Mouse (Mus musculus) c-Kit-positive CD71-negative TER-119-negative erythroid progenitor cells, embryonic 14.5 days (primary cell): ENCODE results near the gene Mcf2l.

Source experiments
- DNase-seq: peaks from one replicate; pipeline ENCODE4 v3.0.0-alpha.2; 2013; ENCODE audit warnings: low read depth

The Mcf2l gene

GRCm38 (mm10) chr8:12912011-12912410 is 38.4 kb downstream of the Mcf2l start:
- no peak for DNase-seq

DNA sequence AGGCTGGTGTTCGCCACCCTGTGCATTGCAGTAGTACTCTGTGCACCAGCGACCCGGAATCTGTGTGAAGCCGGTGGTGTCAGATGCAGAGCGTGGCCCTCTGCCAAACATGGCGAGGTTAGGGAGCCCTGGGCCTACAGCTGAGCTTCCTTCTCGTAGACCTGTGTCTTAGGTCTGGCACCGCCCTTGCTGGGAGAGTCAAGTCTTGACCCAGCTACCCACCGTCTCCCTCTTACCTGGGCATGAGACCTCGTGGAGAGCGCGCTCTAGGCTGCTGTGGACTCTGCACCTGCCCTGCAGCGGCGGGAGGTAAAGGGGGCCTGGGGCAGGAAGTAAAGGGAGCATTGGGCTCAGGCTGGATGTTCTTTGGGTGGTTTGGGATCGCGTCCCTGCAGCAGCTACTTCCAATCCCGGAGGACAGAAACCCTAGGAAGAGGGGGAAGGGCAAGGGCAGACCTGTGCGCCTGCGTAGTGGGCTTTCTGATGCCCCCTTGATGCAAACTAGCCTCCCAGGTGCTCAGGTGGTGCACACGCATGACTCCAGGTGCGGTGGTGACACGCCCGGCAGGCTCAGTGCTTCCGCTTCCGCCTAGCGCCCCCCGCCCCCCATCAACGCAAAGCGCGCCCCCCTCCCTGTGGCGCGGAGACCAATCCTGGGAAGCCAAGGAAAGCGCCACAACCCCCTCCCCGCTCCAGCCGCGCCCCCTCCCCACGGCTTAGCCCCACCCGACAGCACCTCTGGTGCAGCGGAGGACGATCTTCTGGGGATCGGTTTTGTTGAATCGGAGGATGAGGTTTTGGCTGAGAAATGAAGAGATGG is 41.8 kb downstream of the Mcf2l start:
- no peak for DNase-seq

GRCm38 (mm10) chr8:12916156-12916900 is 42.7 kb downstream of the Mcf2l start:
- no peak for DNase-seq

DNA sequence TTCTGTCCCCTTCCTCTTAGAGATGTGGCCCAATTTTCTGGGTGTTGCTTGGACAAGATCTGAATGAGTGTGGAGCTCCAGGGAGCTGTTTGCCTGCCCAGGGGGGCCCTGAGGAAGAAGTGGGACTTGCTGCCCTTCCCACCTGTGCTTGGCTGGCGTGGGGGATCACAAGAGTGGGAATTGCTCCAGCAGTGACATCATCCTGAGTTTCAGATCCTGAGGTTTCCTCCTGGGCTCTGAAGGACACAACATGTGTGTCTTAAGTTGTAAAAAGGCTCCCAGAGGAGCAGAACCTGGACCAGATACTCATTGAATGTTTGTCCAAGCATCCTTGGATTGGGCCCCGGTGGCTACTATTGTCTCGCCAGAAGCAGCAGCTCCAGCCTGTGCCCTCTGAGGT is 43.4 kb downstream of the Mcf2l start:
- no peak for DNase-seq

DNA sequence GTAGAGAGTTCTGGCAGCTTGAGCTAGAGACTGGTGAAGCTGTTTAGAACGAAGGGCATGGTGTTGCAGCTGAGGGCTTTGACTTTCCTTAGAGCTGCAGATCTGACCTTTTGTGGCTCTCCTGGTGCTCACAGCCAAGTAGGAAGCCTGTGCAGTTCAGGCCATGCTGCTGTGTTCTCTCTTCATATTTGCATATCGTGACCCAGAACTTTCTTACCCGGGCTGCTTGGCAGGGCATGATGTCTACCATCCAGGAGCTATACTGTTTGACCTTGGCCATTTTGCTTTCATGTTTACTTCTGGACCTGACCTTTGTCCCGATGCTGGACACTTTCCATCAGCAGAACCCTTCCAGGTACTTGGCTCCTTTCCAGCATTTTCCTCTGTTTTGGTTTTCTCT is 44.2 kb downstream of the Mcf2l start:
- DNase-seq, result no peak

- DNase-seq, result no peak
These were observed 47.0 kb downstream of the Mcf2l start for GRCm38 (mm10) chr8:12920599-12920998.

DNA sequence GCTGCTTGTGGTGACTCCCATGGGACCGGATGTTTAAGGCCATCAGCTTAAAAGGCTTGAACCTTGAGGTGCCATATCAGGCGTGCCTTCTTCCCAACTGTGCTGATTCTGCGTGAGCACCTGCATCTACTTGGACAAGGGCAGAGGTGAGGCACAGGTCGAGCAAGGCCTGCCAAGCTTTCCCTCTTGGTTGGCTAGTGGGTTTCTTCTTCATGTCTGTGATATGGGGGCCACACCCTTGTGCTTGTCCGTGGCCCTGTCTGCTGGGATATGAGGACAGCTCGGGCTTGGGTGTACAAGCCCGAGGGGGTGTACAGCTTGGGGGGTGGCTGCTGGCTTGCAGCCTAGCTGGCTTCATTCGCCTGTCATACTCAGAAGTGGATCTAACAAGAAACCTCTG is 51.4 kb downstream of the Mcf2l start:
- no peak for DNase-seq

DNA sequence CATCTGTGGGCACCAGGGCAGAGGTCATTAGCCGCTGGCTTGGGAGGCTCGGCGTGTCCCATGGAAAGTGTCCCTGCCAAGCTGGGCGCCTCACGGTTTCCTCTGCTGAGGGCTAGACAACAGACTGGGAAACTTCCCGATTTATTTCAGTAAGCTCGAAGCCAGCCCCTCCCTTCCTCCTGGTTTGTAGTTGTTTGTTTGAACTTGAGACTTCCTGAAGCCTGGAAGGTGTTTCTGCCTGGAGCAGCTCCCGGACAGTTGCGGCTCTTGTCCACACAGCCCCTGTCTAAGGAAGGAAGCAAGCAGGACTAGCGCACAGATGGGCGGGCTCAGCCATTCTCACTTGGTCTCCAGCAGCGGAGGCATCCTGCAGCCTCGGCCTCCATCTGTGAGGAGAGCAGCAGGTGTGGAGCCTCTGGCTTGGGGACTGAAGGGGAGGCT is 52.4 kb downstream of the Mcf2l start:
- DNase-seq, result no peak

GRCm38 (mm10) chr8:12927204-12927983 is 53.8 kb downstream of the Mcf2l start:
- DNase-seq, result peak; percentile 35

DNA sequence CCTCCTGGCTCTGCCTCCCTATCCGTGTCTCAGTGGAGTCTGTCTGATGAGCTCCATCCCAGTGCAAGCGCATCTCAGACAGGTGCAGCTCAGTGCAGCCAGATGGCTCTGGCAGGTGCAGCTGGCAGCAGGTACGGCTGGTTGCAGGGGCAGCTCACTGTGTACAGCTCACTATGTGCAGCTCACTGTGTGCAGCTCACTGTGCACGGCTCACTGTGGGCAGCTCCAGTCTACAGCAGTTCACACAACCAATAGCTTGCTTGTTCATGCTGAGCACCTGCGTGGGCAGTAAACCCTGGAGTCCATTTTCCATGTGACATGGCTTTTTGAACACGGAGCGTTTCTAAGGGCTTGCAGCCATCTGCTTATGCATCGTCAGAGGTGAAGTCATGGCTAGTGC is 54.4 kb downstream of the Mcf2l start:
- DNase-seq, result no peak

GRCm38 (mm10) chr8:12928931-12929330 is 55.3 kb downstream of the Mcf2l start:
- no peak for DNase-seq

DNA sequence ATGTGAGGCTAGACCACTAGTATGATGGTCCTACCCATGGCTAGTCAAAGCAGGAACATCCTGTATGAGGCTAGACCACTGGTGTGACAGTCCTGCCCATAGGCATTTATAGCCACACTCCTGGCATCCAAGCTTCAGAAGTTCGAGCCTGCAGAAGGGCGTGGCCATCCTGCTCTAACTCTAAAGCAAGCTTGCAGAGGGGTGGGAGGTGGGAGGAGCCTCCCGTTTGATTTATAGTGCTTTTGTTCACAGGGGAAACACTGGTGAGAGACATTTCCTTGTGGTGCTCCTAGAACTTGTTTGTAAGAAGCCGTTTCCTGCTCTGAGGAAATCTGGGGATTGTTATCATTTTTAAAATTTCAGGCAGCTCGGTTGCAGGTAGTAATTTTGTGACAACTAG is 56.7 kb downstream of the Mcf2l start:
- DNase-seq, result no peak

GRCm38 (mm10) chr8:12931426-12931825 is 57.8 kb downstream of the Mcf2l start:
- no peak for DNase-seq

- no peak for DNase-seq
These were observed 58.9 kb downstream of the Mcf2l start for GRCm38 (mm10) chr8:12932520-12932919.

DNA sequence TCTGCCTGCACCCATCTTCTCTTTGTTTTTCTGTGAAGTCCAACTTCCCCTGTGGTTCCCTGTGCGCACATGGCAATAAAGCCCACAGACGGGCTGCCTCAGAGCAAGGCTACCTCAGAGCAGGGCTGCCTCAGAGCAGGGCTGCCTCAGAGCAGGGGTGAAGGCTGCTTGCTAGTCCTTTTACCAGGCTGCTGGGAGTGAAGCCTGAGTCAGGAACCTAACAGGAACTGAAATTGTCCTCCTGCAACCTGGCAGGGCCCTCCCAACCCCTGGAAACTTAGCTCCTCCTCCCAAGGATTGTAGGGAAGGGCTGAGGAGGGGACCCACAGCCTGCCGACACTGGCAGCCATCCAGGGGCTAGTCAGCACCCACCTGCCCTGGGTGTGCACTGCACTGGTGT is 60.2 kb downstream of the Mcf2l start:
- DNase-seq, result no peak

GRCm38 (mm10) chr8:12934453-12935043 is 60.9 kb downstream of the Mcf2l start:
- no peak for DNase-seq

GRCm38 (mm10) chr8:12940549-12940948 is 66.9 kb downstream of the Mcf2l start:
- DNase-seq, result no peak

GRCm38 (mm10) chr8:12941161-12941926 is 67.7 kb downstream of the Mcf2l start:
- no peak for DNase-seq

DNA sequence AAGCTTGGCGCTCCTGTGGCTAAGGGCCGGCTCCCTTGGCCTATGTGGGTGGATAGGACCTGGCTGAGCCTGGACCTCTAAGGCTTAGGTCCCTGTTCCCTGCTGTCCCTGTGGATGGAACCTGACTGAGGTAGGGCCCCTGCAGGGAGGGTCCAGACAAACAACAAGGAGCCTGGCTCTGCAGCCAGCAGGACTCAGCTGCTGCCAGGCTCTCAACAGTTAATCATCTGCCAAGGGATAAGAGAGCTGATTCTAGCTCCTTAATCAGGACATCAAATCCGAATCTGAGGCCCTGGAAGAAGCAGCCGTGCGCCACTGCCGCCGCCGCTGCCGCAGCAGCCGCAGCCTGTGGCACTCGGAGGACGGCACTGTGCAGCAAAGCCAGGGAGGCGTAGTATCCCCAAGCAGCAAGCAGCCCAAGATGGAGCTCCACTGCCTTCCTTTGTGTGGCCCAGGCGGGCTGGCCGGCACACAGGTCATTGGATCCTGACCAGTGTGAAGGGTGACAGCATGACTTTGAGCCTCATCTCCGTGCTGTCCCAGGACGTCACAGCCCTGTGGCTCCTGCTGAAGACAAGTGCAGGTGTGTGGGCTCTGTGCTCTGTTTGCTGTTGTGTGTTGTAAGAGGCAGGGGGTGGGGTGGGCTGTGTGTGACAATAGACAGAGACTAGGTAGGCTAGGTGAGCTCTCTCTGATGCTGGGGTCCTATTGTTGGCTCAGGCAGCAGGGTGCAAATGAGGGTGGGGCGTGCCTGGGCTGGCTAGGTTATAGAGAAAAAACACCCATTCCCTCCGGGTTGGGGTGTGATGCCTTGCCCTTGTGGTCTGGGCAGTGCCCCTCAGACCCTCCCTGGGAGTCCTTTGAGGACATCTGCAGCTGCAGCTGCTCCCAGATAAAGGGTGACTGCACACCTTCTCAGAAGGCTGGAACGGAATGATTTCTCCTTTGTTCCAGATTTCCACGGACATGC is 74.3 kb downstream of the Mcf2l start:
- DNase-seq, result no peak

GRCm38 (mm10) chr8:12948574-12948961 is 75.0 kb downstream of the Mcf2l start:
- DNase-seq, result no peak
